Mouse (Mus musculus) c-Kit-positive CD71-positive TER-119-positive erythroid progenitor cells, embryonic 14.5 days (primary cell): Measurements from ENCODE around the gene Mag.
"Not testable (repeated sequence)": the region's sequence is repeated elsewhere in the genome, so short reads cannot be mapped to it uniquely, and the experiment has no call there.

Source experiments
- DNase-seq: peaks from one replicate; pipeline ENCODE4 v3.0.0-alpha.2; 2013; ENCODE audit warnings: low spot score

Gene Mag

DNA sequence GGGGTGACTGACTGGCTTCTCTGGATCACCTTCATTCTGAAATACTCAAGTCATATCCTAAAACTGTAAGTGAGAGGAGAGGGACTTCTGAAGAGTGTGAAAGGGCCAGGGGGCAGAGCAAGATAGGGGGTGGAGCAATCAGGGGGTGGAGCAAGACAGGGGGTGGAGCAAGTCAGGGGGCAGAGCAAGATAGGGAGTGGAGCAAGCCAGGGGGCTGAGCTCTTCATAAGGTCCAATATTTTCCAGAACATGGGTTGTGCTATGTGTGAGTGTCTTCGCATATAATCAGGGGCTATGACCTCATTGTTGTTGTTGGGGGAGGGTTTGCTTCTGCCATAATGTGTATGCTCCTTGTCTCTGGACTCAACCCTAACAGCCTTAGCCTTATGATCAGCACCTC, 25.4 kb upstream of the Mag start:
- not testable (repeated sequence) for DNase-seq

DNA sequence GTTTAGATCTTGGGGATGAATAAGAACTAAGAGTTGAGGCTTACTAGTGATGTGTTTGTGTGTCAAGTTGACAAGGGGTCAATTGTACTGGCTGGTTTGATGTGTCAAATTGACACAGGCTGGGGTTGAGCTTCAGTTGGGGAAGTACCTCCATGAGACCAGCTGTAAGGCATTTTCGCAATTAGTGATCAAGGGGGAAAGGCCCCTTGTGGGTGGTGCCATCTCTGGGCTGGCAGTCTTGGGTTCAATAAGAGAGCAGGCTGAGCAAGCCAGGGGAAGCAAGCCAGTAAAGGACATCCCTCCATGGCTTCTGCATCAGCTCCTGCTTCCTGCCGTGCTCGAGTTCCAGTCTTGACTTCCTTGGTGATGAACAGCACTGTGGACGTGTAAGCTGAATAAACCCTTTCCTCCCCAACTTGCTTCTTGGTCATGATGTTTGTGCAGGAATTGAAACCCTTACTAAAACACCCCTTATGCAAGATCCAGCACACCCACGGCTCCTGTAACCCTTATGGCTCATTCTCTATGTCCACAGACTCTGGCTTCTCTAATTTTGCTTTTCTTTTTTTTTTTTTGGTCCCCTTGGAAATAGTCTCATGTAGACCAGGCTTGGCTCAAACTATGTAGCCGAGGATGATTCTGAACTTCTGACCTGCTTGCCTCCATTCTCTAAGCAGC, 20.9 kb upstream of the Mag start:
- not testable (repeated sequence) for DNase-seq

DNA sequence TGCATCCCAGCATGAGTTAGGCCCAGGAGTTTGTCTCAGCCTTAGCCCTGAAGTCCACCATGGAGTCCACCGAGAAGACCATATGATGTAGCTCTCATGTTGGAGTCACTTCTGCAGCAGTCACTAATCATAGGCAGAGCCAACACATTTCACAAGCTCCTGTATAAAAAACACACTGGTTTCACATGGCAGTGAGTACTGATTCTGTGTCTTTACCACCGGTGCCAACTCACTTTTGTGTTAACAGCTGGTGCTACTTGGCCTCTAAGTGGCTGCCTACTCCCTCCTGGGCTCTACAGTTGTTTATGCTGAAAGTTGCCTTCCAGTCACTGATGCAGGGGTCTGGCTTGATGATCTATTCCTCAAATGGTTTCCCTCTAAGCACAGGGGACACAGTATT, 9.9 kb upstream of the Mag start, which contains the start of gene Hamp2:
TSS of gene Hamp2 (minus strand) at position 101 of the 400 bp plus-strand sequence.
- DNase-seq = not testable (repeated sequence)

DNA sequence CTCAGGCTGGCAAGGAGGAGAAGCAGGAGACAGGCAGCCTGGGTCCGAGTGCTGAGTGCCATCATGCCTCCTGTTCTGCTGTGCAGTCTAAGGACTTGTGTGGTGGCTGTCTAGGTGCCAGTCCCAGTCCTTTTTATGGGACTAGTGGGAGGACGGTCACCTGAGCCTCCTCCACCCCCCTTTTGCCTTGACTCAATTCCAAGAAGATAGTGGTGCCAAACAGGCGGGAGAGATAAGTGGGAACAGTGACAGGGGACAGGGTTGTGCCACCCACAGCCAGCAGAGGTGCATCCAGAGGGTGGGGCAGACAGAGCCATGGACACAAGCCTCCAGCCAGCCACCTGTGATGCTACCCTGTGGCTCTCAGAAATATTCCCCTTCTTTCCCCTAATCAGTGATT, 9.4 kb upstream of the Mag start:
- no peak for DNase-seq

DNA sequence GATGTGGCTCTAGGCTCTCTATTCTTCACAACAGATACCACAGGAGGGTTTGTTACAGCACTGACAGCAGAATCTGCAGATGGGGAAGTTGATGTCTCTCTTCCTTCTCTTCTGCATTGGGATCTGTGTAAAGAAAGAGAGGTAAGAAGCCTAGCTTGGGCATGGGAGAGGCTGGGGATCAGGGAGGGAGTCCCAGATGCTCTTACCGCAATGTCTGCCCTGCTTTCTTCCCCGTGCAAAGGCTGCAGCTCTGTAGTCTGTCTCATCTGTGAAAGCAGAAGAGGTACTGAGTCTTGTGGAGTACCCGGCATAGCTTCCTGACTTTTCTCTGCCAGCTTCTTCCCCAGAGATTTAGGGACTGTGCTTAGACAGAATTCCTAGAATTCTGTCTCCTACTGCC, 7.8 kb upstream of the Mag start:
- not testable (repeated sequence) for DNase-seq

DNA sequence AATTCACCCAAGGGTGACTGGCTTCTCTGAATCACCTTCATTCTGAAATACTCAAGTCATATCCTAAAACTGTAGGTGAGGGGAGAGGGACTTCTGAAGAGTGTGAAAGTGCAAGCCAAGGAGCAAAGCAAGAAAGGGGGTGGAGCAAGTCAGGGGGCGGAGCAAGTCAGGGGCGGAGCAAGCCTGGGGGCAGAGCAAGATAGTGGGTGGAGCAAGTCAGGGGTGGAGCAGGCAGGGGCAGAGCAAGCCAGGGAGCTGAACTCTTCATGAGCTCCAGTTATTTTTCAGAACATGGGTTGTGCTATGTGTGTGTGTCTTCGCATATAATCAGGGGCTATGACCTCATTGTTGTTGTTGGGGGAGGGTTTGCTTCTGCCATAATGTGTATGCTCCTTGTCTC, 5.5 kb upstream of the Mag start:
- DNase-seq = peak; percentile 45

DNA sequence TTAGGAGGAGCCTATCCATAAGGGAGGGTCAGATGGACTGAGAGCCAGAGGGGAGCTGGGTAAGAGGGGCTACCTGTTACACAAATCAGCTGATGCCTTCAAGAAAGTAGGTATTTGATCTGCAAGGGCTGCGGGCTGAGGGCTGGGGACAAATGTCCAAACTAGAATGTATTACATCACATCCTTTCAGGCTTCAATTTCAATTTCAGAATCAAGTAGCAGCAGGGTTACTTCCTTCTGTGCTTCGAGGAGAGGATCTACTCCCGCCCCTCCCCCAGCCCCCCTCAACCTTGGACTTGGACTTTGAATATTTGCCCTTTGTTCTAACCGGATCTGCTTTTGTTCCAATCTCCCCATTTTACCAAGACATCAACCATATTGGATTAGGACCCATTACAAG, 2.5 kb upstream of the Mag start:
- DNase-seq = no peak

DNA sequence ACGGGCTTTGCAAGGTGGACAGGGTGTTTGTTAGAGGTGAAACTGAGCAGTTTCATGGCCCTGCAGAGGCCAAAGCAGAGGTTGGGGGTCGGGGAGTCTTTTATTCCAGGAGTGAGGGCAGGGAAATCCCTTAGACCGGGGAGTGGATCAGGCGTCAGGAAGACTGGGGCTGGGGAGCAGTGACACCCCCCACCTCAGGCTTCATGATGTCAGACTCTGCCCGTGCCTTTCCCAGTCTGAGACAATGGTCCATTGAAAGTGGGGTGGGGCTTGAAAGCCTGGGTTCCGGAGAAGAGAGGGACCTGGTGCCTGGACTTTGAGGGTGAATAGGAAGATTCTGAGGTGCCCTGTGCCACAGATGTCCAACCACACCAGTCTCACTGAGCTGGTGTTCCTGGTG, 2.0 kb upstream of the Mag start:
- no peak for DNase-seq

DNA sequence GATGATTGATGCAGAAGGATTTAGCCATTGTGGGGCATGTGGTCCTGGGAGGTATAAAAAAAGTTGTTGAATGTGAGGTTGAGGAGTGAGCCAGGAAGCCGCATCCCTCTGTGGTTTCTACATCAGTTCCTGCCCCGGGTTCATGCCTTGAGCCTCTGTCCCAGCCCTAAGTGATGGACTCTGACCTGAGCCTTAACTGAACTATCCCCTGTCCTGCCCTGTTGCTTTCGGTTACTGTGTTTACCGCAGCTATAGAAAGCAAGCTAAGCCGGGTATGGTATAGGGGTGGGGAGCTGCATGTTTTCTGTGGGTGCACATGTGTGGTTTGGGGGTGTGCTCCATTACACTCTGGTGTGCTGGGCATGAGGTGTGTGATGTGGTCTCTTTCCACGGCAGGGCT, 4.9 kb downstream of the Mag start:
- DNase-seq = no peak

DNA sequence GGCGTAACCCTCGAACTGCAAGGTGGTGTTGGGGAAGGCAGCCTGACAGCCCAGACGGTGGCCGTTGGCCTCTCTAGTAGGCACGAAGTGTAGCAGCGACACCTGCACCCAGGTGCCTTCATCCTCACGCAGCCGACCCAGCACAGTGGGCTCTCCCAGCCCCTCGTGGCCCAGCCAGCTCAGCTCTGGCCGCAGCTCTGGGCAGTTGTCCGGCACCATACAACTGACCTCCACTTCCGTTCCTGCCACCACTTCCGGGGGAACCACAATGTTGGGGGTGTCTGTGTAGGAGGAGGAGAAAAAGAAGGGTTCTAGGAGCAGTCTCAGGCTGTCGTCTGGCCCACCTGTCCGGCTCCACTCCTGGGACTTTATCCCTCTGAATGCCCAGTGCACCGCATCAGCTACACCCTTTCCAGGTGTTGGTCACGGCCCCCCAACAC, 5.7 kb downstream of the Mag start:
- no peak for DNase-seq

DNA sequence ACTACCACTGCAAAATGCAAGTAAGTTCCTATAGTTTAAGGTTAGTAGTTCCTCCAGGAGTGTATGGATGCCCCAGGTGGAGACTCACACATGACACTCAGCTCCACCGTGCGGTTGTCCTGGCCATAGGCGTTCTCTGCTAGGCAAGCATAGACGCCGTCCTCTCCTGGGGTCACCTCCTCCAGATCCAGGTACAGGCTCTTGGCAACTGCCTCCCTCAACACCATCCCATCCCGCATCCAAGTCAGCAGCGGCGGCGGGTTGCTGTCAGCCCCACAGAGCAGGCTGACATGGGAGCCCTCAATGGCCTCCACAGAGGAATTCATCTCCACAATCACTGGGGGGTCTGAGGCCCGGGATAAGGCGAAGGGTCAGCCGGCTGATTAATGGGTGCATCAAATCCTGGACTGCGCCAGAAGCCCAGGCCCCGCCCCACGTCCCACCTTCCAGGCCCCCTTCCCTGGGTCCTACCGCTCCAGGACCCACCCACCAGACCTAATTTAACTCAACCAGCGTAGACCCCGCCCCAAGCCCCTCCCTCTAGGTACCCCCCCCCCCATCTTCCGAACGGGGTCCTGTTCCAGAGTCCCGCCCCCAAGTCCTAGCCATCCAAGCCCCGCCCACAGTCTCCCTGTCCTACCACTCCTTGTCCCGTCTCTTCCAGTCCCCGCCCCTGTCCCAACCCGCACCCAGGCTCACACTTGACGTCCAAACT, 6.2 kb downstream of the Mag start:
- no peak for DNase-seq

DNA sequence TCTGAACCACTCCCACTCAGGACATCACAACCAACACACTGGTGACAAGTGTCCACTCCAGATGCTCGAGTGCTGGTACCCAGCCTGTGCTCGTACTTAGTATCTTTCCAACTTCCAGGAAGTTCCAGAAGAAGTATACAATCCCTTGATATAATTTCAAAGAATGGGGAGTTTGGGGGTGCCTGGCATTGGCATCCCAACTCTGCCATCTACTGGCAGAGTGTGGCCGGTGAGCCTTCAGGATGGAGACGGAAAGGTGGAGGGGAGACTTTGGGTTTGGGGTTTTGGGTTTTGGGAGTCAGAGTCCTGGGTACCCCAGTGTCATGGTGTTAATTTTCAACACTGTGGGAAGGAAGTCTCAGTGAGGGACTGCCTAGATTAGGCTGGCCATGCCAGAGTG, 10.6 kb downstream of the Mag start:
- DNase-seq = no peak

DNA sequence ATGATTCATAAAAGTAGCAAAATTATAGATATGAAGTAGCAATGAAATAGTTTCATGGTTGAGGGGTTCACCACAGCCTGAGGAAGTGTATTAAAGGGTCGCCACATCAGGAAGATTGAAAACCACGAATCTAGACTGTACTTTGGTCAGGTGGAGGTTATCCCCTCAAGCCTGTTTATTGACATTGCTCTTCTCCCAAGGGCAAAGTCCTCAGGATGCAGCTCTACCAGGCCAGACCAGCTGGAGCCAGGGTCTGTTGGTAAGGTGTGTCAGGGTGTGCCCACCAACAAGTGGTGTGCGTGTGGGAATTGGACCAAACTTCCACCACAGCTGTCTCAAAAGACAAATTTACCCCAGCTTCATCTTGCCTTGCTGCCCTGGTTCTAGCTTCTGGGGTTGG, 19.5 kb downstream of the Mag start:
- DNase-seq = no peak

DNA sequence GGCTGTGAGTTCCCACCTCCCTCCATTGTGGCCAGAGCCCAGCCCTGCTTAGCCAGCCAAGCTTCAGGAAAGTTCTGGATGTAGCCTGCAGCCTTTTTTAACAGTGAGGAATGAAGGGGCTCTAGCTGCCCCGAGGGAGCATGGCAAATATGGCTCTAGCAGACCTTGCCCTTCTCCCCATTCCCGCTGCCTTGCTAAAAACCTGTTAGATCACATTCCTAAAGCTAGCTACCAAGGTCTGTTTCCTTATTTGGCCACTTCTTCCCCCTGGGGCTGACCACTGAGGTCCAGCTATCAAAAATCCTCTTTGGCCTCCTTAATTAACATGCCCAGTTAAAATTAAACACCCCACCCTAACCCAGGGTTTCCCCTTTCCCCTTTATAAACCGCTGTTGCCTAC, 22.2 kb downstream of the Mag start:
- DNase-seq = no peak

DNA sequence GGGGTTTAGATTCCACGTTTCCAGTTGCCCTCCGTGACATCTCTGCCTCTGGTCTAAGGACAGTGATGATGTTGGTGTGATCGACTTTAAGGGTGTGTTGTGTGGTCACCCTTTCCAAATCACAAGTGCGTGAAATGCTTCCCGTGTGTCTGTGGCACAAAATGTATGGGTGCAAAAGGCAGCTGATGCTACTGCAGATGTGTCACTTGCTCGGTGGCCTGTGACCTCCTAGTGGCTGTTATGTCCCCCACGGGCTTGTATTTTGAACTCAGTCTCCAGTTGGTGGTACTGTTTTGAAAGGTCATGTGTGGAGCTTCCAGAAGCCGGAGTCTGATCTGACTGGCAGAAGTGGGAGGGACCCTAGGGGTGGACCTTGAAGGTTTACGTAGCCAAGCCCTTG, 22.9 kb downstream of the Mag start:
- DNase-seq = no peak

DNA sequence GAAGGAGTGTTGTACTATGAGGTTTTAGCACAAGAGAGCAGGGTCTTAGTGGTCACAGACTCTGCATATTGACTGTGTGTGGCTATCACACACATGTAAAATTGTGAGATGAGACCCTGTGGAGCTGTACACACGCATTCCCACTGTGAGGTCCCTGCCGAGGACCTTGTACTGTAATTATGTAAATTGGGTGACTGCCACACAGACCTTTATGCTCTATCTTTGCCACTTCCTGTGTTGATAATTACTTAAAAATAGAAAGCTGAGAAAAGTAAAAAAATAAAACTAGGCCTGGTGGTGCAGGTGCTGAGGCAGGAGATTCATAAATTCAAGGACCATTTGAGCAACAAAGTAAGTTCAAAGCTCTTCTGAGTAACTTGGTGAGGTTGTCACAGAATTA, 24.0 kb downstream of the Mag start:
- no peak for DNase-seq

DNA sequence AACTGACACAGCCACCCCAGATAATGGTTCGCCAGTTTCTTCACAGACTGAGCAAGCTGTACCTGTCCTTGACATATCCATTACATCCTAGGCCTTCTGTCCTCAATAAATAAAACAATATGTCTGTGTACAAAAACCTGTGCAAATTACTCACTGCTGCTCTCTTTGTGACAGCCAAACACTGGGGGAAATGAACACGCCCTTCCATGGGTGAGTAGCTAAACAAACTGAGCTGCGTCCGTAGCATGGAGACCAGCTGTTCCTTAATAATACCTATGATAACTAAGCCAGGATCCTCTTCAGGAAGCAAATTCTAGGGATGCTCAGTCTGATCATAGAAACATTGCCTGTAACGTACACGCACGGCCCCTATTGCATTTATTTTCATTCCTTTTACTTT, 25.9 kb downstream of the Mag start:
- no peak for DNase-seq

DNA sequence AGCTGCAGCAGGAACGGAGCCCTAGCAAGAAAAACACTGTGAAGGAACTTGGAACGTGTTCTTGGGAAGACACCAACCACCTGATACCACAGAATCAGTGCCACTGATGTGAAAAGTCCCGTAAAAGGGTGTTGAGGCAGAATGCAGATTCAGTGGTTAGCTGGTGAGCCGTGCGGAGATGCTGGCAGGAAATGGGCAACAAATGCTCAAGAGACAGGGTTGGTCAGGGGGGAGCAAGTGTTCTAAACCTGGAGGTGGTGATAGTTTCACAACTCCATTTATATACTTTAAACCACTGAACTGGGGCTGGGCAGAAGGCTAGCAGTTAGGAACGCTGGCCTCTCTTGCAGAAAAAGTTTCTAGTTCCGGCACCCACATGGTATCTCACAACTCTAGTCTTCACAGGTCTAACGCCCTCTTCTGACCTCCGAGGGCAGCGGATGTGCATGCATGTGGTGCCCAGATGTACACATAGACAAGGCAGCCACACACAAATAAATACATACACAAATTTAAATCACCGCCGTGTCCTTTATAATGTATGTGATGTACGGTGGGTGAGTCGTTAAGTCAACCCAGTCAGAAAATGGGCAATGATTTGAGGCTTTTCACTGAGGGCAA, 27.0 kb downstream of the Mag start:
- no peak for DNase-seq

DNA sequence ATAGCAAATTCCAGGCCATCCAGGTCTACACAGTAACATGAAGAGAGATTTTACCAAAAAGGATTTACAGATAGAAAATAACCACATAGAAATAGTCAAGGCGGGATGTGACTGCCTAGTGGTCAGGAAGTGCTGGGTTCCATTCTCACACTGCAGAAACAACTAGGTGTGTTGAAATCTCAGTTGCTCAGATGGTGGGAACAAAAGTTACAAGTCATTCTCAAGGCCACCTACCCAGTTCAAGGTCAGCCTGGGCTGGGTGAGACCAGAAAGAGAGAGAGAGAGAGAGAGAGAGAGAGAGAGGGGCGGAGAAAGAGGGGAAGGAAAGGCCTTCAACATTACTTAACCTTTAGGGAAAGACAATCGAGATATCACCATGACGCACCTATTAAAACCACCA, 27.8 kb downstream of the Mag start:
- DNase-seq = no peak

DNA sequence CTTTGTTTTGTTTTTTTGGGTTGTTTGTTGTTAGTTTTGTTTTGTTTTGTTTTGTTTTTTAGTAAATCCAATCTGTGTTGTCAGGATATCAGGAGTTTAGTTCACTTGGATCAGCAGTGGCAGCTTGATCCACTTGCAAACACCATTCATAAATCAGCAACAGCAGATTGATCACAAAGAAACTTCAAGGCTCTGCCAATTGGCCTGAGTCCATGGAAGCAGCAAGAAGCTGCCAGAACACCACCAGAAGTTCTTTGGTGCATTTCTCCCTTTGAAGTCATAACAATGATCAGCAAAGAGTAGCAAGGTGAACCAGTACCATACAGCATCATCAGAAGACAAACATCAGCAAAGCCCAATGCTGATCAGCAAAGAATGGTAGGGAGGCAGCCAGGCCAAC, 30.6 kb downstream of the Mag start:
- no peak for DNase-seq

DNA sequence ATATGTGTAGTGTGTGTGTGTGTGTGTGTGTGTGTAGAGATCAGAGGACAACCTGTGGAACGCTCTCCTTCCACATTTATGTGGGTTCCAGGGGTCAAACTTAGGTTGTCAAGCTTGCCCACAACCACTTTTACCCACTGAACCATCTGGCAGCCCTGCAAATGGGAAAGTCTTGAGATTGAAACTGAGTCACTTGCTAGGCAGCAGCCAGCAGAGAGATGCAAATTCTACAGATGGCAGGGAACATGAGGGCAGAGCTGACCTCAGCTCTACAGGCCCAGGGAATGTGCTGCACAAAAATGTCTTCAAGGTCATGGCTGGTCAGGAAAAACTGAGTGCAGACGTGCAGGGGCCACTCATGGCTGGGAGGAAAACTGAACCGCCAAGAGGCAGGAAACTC, 33.3 kb downstream of the Mag start:
- DNase-seq = no peak

DNA sequence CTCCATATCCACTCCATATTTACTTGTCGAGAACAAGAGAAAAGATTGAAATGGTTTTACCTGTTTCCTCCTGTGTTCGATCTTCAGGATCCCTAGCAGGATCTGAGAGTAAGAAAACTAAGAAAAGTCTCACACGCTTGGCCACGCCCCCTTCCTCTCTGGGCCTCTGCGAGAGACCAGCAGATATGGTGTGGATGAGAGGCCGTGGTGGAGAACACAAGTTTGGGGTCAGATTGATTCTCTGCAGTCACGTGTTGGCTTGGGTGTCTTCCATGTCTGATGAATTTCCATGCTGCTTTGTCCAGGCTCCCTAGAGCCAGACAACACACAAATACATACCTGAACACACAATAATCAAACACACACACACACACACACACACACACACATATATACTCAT, 34.5 kb downstream of the Mag start, which contains the start of gene Cd22:
TSS of gene Cd22 (minus strand) at position 167 of the 400 bp plus-strand sequence.
- no peak for DNase-seq

DNA sequence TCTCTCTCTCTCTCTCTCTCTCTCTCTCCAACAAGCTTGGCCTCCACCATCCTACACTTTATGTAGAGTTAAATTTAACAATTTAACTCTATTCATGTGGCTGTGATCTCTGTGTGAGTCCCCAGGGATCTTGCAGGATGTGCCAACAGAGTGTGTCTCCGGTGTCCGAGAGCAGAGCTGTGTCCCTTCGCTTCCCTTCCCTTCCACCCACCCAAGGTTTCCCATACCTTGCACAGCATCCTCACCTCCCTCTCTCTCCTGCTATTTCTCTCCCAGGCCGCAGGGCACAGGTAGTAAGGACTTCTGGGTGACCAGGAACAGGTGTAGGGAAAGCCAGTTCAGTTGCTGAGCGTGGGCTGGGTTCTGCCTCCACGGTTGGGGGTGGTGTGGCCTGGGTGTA, 35.7 kb downstream of the Mag start:
- DNase-seq = no peak
